Mouse (Mus musculus) MEL (cell line): ENCODE results near the gene Mief1. TPM values are rescaled to one million over a fixed set of nuclear protein-coding genes. Genes with fewer than 3 reads are reported as not detected.

Experiments used
- DNase-seq: peaks from one replicate; pipeline ENCODE4 v3.0.0; 2011; ENCODE audit warnings: low read depth, low spot score
- H3K27ac ChIP-seq: 2 replicates; pipeline ENCODE4 v1.5.1; 2012; ENCODE audit warnings: low read depth, mild to moderate bottlenecking, control low read depth, low read length, moderate library complexity; ENCODE audit not compliant: control insufficient read depth
- H3K27me3 ChIP-seq, 2 experiments: fragments of 150-350 bp in 1 of 2; sonication (generic) in 1 of 2; 2 replicates each; pipeline ENCODE4 v1.6.1; 2012; ENCODE audit warnings: low read length in 2 of 2, mild to moderate bottlenecking in 2 of 2, improper control_type of control experiment in 1 of 2, moderate library complexity in 1 of 2; ENCODE audit not compliant: insufficient read depth in 2 of 2, control insufficient read depth in 1 of 2
- H3K36me3 ChIP-seq, 2 experiments: 2 replicates each; pipeline ENCODE4 v1.6.1; 2012 to 2014; ENCODE audit warnings: low read length in 2 of 2, improper control_type of control experiment in 1 of 2, inconsistent platforms in 1 of 2, mild to moderate bottlenecking in 1 of 2; ENCODE audit not compliant: insufficient read depth in 2 of 2, control insufficient read depth in 1 of 2
- H3K4me1 ChIP-seq, 2 experiments: fragments of 150-350 bp in 1 of 2; sonication (generic) in 1 of 2; 2 replicates each; pipeline ENCODE4 v1.6.1; 2012; ENCODE audit warnings: low read length in 2 of 2, improper control_type of control experiment in 1 of 2, mild to moderate bottlenecking in 1 of 2; ENCODE audit not compliant: insufficient read depth in 2 of 2, control insufficient read depth in 1 of 2
- H3K4me3 ChIP-seq, 2 experiments: fragments of 150-350 bp in 1 of 2; sonication (generic) in 1 of 2; 2 replicates each; pipeline ENCODE4 v1.5.1; 2012; ENCODE audit warnings: low read depth in 2 of 2, low read length in 2 of 2, mild to moderate bottlenecking in 2 of 2, moderate library complexity in 2 of 2, control low read depth in 1 of 2, improper control_type of control experiment in 1 of 2; ENCODE audit not compliant: control insufficient read depth in 1 of 2, insufficient read depth in 1 of 2
- H3K79me2 ChIP-seq: 2 replicates; pipeline ENCODE4 v1.6.1; 2012; ENCODE audit warnings: mild to moderate bottlenecking, low read length, moderate library complexity; ENCODE audit not compliant: control insufficient read depth, poor library complexity, insufficient read depth
- H3K9ac ChIP-seq: 2 replicates; pipeline ENCODE4 v1.6.1; 2012; ENCODE audit warnings: low read depth, mild to moderate bottlenecking, control low read depth, low read length, moderate library complexity; ENCODE audit not compliant: control insufficient read depth, poor library complexity, severe bottlenecking
- H3K9me3 ChIP-seq: fragments of 150-350 bp; sonication (generic); replicated peaks from 2 replicates; pipeline ENCODE4 v1.6.1; 2012; ENCODE audit warnings: mild to moderate bottlenecking, low read length, improper control_type of control experiment, moderate library complexity; ENCODE audit not compliant: insufficient read depth
- BHLHE40 ChIP-seq: IDR thresholded peaks from 2 replicates; pipeline ENCODE4 v1.6.1; 2012; ENCODE audit warnings: low read depth, mild to moderate bottlenecking, inconsistent platforms, low read length, improper control_type of control experiment, borderline replicate concordance
- E2F4 ChIP-seq: IDR thresholded peaks from 2 replicates; pipeline ENCODE4 v1.6.1; 2011; ENCODE audit warnings: low read depth, low read length, improper control_type of control experiment, borderline replicate concordance
- EP300 ChIP-seq, 2 experiments: IDR thresholded peaks; 2 replicates each; pipeline ENCODE4 v1.6.1; 2011; ENCODE audit warnings: improper control_type of control experiment in 2 of 2, low read length in 2 of 2, low read depth in 1 of 2, mild to moderate bottlenecking in 1 of 2
- HCFC1 ChIP-seq: IDR thresholded peaks from 2 replicates; pipeline ENCODE4 v1.6.1; 2012; ENCODE audit warnings: low read depth, mild to moderate bottlenecking, inconsistent platforms, low read length, improper control_type of control experiment, moderate library complexity
- KAT2A ChIP-seq: conservative IDR thresholded peaks from 2 replicates; pipeline ENCODE4 v1.6.1; 2012; ENCODE audit warnings: low read depth, low read length, improper control_type of control experiment, inconsistent platforms
- MAX ChIP-seq: IDR thresholded peaks from 2 replicates; pipeline ENCODE4 v1.6.1; 2011; ENCODE audit warnings: low read length, improper control_type of control experiment
- MAZ ChIP-seq: IDR thresholded peaks from 2 replicates; pipeline ENCODE4 v1.6.1; 2012; ENCODE audit warnings: low read depth, mild to moderate bottlenecking, inconsistent platforms, low read length, improper control_type of control experiment
- MEF2A ChIP-seq: IDR thresholded peaks from 2 replicates; pipeline ENCODE4 v1.6.1; 2014; ENCODE audit warnings: low read depth, mild to moderate bottlenecking, inconsistent platforms, low read length, improper control_type of control experiment; ENCODE audit not compliant: poor library complexity, insufficient replicate concordance, severe bottlenecking; ENCODE audit errors: extremely low read depth
- MXI1 ChIP-seq: IDR thresholded peaks from 2 replicates; pipeline ENCODE4 v1.6.1; 2011; ENCODE audit warnings: mild to moderate bottlenecking, low read depth, low read length, improper control_type of control experiment
- MYC ChIP-seq: IDR thresholded peaks from 2 replicates; pipeline ENCODE4 v1.6.1; 2011; ENCODE audit warnings: low read depth, mild to moderate bottlenecking, low read length, improper control_type of control experiment, moderate library complexity
- NELFE ChIP-seq: IDR thresholded peaks from 2 replicates; pipeline ENCODE4 v1.6.1; 2011; ENCODE audit warnings: low read depth, low read length, improper control_type of control experiment
- POLR2AphosphoS2 ChIP-seq: IDR thresholded peaks from 2 replicates; pipeline ENCODE4 v1.6.1; 2011; ENCODE audit warnings: low read length, improper control_type of control experiment
- POLR2AphosphoS5 ChIP-seq: IDR thresholded peaks from 2 replicates; pipeline ENCODE4 v1.6.1; 2012; ENCODE audit warnings: low read depth, borderline replicate concordance, mild to moderate bottlenecking, inconsistent platforms, low read length, moderate library complexity, mixed read lengths
- SIN3A ChIP-seq: IDR thresholded peaks from 2 replicates; pipeline ENCODE4 v1.6.1; 2012; ENCODE audit warnings: low read length, improper control_type of control experiment, inconsistent platforms
- TAL1 ChIP-seq: IDR thresholded peaks from 2 replicates; pipeline ENCODE4 v1.6.1; 2012; ENCODE audit warnings: mild to moderate bottlenecking, inconsistent platforms, low read length, moderate library complexity, mixed read lengths
- TBP ChIP-seq: IDR thresholded peaks from 2 replicates; pipeline ENCODE4 v1.8.0; 2011; ENCODE audit warnings: low read depth, low read length, improper control_type of control experiment
- TCF12 ChIP-seq: IDR thresholded peaks from 2 replicates; pipeline ENCODE4 v1.6.1; 2014; ENCODE audit warnings: low read depth, mild to moderate bottlenecking, inconsistent platforms, low read length, improper control_type of control experiment, moderate library complexity
- UBTF ChIP-seq: IDR thresholded peaks from 2 replicates; pipeline ENCODE4 v1.6.1; 2012; ENCODE audit warnings: low read depth, mild to moderate bottlenecking, inconsistent platforms, low read length, improper control_type of control experiment, moderate library complexity, borderline replicate concordance; ENCODE audit not compliant: insufficient read depth
- USF1 ChIP-seq: IDR thresholded peaks from 2 replicates; pipeline ENCODE4 v1.6.1; 2014; ENCODE audit warnings: low read depth, mild to moderate bottlenecking, inconsistent platforms, low read length, improper control_type of control experiment, moderate library complexity
- ZMIZ1 ChIP-seq: IDR thresholded peaks from 2 replicates; pipeline ENCODE4 v1.6.1; 2012; ENCODE audit warnings: low read depth, mild to moderate bottlenecking, inconsistent platforms, low read length, improper control_type of control experiment, moderate library complexity
- ZNF384 ChIP-seq: IDR thresholded peaks from 2 replicates; pipeline ENCODE4 v1.6.1; 2012; ENCODE audit warnings: low read depth, mild to moderate bottlenecking, inconsistent platforms, low read length, improper control_type of control experiment
- polyA plus RNA-seq, 2 experiments: library from polyadenylated mRNA; stranded (reverse) in 1 of 2; unstranded in 1 of 2; fragments of >175 nt in 1 of 2; fragments of >200 nt in 1 of 2; gene quantifications; 2 replicates each; pipeline versions ENCODE4 v1.2.1 to v1.2.4; 2012; ENCODE audit warnings: low replicate concordance in 2 of 2, low read depth in 1 of 2; ENCODE audit not compliant: insufficient read length in 2 of 2, insufficient read depth in 1 of 2, missing spikeins in 1 of 2
- total RNA-seq: library from RNA; depleted of rRNA; stranded (reverse); fragments of 300-350 nt; gene quantifications from 2 replicates; pipeline ENCODE4 v1.2.3, GENCODE M21; 2012

Mief1 gene
- total and polyA plus RNA-seq, 3 experiments, result 34.6 to 41.5 TPM; not detected in 1

DNA sequence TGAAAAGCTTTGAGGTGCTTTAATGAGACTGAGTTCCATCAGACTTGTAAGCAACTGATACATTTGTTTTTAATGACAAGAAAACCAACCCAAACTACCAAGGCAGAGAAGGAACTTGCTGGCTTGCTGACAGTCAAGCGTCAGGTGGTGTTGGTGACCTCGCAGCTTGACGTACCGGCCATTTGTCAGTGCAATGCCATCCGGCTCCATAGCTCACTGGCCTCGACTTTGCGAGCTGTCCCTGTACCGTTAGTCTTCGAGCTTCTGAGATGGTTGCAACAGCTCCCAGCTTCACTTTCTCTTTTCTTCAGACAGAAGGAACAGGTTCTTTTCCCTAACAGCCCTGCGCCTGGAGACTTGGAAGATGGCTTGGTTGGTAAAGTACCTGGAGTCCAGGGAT, 16.3 kb upstream of the Mief1 start:
- Histone ChIP-seq H3K79me2 (no peaks in the 10 kb centered on the region), H3K4me3 (no peak overlapping the region), H3K9me3 (no peaks in the 10 kb centered on the region), H3K36me3 (no peaks in the 10 kb centered on the region)
- TF ChIP-seq UBTF (no peak), E2F4 (no peak), BHLHE40 (no peak), TAL1 (no peak)
- TF ChIP-seq, all 39 proteins: peak for 0
- 0 out of 4 replicates have a peak, but pooled peaks cover 0 to 6% of the 10 kb centered on the region in 2 experiments for H3K4me1 ChIP-seq
- DNase-seq, result no peak
- no peak overlapping the region for H3K9ac ChIP-seq
- H3K27me3 ChIP-seq, result no peaks in the 10 kb centered on the region; a peak in 2 of 4 replicates
- H3K27ac ChIP-seq, result no peak overlapping the region

DNA sequence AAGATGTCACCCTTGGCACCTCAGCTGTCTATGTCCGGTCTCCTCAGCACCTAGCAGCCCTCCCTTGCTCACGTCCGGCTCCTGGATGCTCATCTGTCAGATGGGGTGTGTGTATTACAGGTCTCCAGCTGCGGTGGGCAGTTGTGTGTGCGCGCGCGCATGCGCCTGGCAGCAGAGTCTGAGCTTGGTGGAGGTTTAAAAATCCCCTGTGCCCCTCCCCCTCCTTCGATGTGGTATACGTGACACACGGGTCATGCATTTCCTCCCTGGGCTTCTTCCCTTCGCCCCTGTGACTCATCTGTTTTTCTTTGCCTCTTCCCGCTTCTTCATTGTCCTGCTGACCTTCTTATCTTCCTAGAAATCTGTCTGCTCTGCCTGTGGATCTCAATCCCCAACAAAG, 14.6 kb upstream of the Mief1 start:
- DNase-seq, result peak; percentile 22
- H3K27ac ChIP-seq, result no peak overlapping the region
- no peak overlapping the region for H3K9ac ChIP-seq
- no peaks in the 10 kb centered on the region for H3K79me2 ChIP-seq
- H3K36me3 ChIP-seq, result no peaks in the 10 kb centered on the region
- TF ChIP-seq MAZ (no peak), MXI1 (no peak), MAX (no peak), ZMIZ1 (no peak), POLR2AphosphoS5 (no peak), TCF12 (no peak), HCFC1 (no peak), EP300 (IDR thresholded peaks at IDR 0.05; ENCODE audit: low read depth in 1 of 2, low read length in 2 of 2) (no peak), POLR2AphosphoS2 (no peak), MEF2A (no peak), ZNF384 (no peak), NELFE (no peak), USF1 (no peak), KAT2A (no peak), MYC (no peak), SIN3A (no peak), TBP (no peak)
- H3K27me3 ChIP-seq, result peaks cover 0 to 1% of the 10 kb centered on the region in 2 experiments; a peak in 2 of 4 replicates
- no peaks in the 10 kb centered on the region for H3K9me3 ChIP-seq
- H3K4me3 ChIP-seq, result no peak overlapping the region
- H3K4me1 ChIP-seq, result 0 out of 4 replicates have a peak, but pooled peaks cover 0 to 6% of the 10 kb centered on the region in 2 experiments
